In genomic region chr8:10411511-10411910, GRCm38 (mm10) we compare ENCODE assay signal across 17 mouse cellular contexts.
DNase-seq lines count a peak whose midpoint lies in the region; ATAC-seq lines count a peak whose summit lies in the region.
"Had no signal": no experiment of that assay in that cellular context is flagged by ENCODE, and none has a peak within 500 bp of the region (broad histone marks: within the 10 kb centered on the region; RNA-seq: fewer than 3 reads in every experiment).

No protein-coding gene starts in this region.

- H3K36me3 ChIP-seq in hindbrain, embryonic 14.5 days (replicated peaks; ENCODE audit: control insufficient read depth, insufficient read depth): peaks cover 14% of the 10 kb centered on the region
- peaks cover 9% of the 10 kb centered on the region; the same call in 1 of the 2 replicates for H3K36me3 ChIP-seq in hindbrain, embryonic 16.5 days (ENCODE audit: control insufficient read depth, insufficient read depth, low read length)
- H3K36me3 ChIP-seq: embryonic facial prominence, embryonic 15.5 days; heart, embryonic 13.5 days had no signal

- no peak overlapping the region for H3K27ac ChIP-seq in hindbrain, embryonic 14.5 days
- H3K27ac ChIP-seq in hindbrain, embryonic 16.5 days (ENCODE audit: low read depth, low read length): no peak overlapping the region
- H3K27ac ChIP-seq: embryonic facial prominence, embryonic 15.5 days; heart, embryonic 13.5 days; liver, embryonic 14.5 days had no signal

- H3K9me3 ChIP-seq in hindbrain, embryonic 14.5 days (ENCODE audit: control insufficient read depth, low read length): no peaks in the 10 kb centered on the region
- no peaks in the 10 kb centered on the region for H3K9me3 ChIP-seq in hindbrain, embryonic 16.5 days (ENCODE audit: control insufficient read depth, low read length)
- H3K9me3 ChIP-seq: embryonic facial prominence, embryonic 15.5 days; heart, embryonic 13.5 days had no signal

- no peak for ATAC-seq in hindbrain, embryonic 14.5 days (ENCODE audit: low FRiP score)
- ATAC-seq in hindbrain, embryonic 16.5 days: no peak
- ATAC-seq: intestine, postnatal 0 days had no signal

- peaks cover 12% of the 10 kb centered on the region; the same call in 1 of the 2 replicates for H3K4me1 ChIP-seq in hindbrain, embryonic 14.5 days (replicated peaks; ENCODE audit: control insufficient read depth, insufficient read depth, low read length)
- no peaks in the 10 kb centered on the region; the same call in 1 of the 2 replicates for H3K4me1 ChIP-seq in hindbrain, embryonic 16.5 days (ENCODE audit: control insufficient read depth, insufficient read depth, low read depth, low read length)
- H3K4me1 ChIP-seq: embryonic facial prominence, embryonic 15.5 days had no signal

- no peak overlapping the region for H3K4me3 ChIP-seq in hindbrain, embryonic 14.5 days (replicated peaks; ENCODE audit: low read length)
- H3K4me3 ChIP-seq in hindbrain, embryonic 16.5 days (ENCODE audit: low read length): no peak overlapping the region
- H3K4me3 ChIP-seq: embryonic facial prominence, embryonic 15.5 days; heart, embryonic 13.5 days had no signal

- no peak overlapping the region for H3K4me2 ChIP-seq in hindbrain, embryonic 14.5 days (replicated peaks)
- H3K4me2 ChIP-seq in hindbrain, embryonic 16.5 days (ENCODE audit: low read length): no peak overlapping the region
- H3K4me2 ChIP-seq: embryonic facial prominence, embryonic 15.5 days; heart, embryonic 13.5 days had no signal

- H3K9ac ChIP-seq in hindbrain, embryonic 14.5 days: no peak overlapping the region
- H3K9ac ChIP-seq in hindbrain, embryonic 16.5 days (ENCODE audit: low read depth, low read length): no peak overlapping the region
- H3K9ac ChIP-seq: embryonic facial prominence, embryonic 15.5 days; heart, embryonic 13.5 days; liver, embryonic 14.5 days had no signal

- peak; percentile 59 for DNase-seq in hindbrain, embryonic 14.5 days (ENCODE audit: low spot score)
- peak; percentile 22 for DNase-seq in brain, adult 2 months (ENCODE audit: low read depth, low spot score)
- peak; percentile 56 for DNase-seq in kidney, adult 18-20 months
- DNase-seq in kidney, postnatal 25 days: peak; percentile 76 to 81
- DNase-seq in embryo, embryonic 9.5 days (ENCODE audit: extremely low spot score): no peak
- no peak for DNase-seq in spleen, postnatal 4 days (ENCODE audit: low spot score in 2 of 2)
- DNase-seq: adrenal gland, adult 2 months; cerebellum, adult 18-20 months; gastrocnemius, postnatal 36 days; lung, postnatal 14 days; right cerebral cortex, postnatal 14 days; thymus, postnatal 36 days had no signal

- WGBS in hindbrain, embryonic 14.5 days: 57% methylated on average over 4 of the region's 4 CpGs
- 53% methylated on average over 4 of the region's 4 CpGs for WGBS in hindbrain, embryonic 16.5 days

- no peaks in the 10 kb centered on the region for H3K27me3 ChIP-seq in hindbrain, embryonic 14.5 days (ENCODE audit: control insufficient read depth, insufficient read depth, low read length)
- H3K27me3 ChIP-seq in hindbrain, embryonic 16.5 days (replicated peaks; ENCODE audit: control insufficient read depth, insufficient read depth, low read length): no peaks in the 10 kb centered on the region
- H3K27me3 ChIP-seq: heart, embryonic 13.5 days had no signal

Comparison
In these comparisons a context has a peak if more than half of its experiments do, and no peak if none do; other contexts are left out.
1. DNase-seq: peak in hindbrain, embryonic 14.5 days (single experiment), brain, adult 2 months (single experiment), kidney, adult 18-20 months (single experiment) and kidney, postnatal 25 days (2 of 2); none in embryo, embryonic 9.5 days (single experiment) and spleen, postnatal 4 days (0 of 2).